Mouse (Mus musculus) embryo, embryonic 10 days (tissue): Measurements from ENCODE around the gene Ceacam19.
"Not testable (repeated sequence)": the region's sequence is repeated elsewhere in the genome, so short reads cannot be mapped to it uniquely, and the experiment has no call there.

Source experiments
- DNase-seq: peaks from one replicate; pipeline ENCODE4 v3.0.0-alpha.2; 2015; ENCODE audit warnings: low spot score

The Ceacam19 gene

DNA sequence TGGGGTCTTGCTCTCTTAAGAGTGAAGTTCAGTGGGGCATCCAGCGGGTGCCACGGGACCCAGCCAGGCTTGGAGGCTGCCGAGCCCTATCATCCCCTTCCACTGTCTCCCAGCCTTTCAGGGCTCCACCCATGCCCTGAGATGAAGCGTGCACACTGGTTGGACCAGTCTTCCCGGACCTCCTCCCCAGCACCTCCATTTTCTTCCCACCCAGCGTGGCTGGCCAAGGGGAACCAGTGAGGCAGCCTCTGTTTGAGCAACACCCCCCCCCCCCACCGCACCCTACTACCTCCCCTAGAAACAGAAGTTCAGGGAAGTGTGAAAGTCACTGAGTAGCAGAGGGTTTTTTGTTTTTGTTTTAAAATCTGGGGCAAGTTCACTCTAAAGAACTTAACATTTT is at the start of gene Ceacam19:
Gene Ceacam19 (minus strand): TSS at position 117 of the 400 bp plus-strand sequence.
- no peak for DNase-seq

DNA sequence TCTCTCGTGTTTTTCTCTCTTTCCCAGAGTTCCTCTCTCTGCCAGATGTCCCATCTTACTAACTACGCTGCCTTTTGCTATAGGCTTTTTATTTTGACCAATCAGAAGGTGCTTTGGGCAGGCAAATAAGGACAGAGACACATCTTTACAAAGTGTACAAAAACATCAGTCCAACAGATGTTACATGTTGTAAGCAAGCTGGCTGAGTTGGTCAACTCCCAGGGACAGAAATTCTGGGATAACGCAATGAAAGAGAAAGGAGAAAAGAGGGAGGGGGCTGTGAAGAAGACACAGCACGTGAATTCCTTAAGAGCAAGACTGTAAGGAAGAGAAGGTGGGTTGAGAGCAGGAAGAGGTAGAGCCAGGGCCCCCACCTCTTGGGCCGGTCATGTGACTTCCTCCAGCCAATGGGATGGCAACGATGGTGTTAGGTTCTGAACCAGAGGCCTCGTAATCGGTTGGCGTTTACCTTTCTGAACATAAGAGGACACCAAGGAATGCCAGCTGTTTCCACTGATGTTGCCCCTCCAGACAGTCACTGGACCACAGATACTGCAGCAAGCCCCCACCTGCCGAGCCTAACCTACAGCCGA is 49.6 kb upstream of the Ceacam19 start:
- DNase-seq = no peak

DNA sequence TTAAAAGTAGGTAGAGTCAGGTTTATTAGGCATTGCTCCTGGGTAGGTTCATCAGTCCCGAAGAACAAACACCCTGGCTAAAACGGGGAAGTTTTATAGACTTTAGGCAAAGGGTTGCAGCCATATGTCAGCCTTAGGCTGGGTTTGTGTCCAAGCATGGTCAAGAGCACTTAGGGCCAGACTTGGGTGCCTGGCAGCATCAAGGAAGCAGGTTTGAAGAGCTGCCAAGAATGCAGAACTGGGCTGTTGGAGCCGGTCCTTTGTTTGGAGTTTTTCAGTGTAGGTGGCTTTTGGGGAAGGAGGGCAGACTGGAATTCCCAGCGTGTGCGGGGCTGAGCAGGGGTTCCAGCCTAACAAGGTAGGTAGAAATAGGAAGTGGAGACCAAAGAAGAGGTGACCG is 48.2 kb upstream of the Ceacam19 start:
- no peak for DNase-seq

DNA sequence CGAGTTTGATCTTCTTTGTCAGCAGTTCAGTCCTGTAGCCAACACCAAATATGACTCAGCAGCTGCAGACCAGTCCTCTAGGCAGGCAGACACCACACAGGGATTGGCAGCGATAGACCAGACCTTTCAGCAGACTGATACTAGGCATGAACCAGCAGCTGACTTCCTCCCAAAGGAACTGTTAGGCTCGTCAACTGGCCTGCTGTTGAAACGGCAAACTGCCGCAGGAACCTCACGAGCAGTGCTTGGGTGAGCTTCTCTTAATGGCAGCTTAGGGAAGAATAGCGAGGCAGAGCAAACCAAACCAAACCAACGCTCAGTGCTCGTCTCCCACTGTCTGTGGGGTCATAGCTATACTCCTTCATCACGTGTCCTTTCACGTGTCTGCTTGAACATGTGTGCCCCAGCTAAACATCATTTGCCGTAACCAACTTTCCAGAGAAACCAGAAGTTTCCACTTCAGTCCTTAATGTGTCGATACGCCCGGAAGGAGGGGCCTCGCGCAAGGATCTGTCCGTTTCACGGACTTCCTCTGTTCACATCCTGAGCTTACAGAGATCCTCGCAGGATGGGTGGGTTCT is 47.5 kb upstream of the Ceacam19 start:
- DNase-seq = no peak

DNA sequence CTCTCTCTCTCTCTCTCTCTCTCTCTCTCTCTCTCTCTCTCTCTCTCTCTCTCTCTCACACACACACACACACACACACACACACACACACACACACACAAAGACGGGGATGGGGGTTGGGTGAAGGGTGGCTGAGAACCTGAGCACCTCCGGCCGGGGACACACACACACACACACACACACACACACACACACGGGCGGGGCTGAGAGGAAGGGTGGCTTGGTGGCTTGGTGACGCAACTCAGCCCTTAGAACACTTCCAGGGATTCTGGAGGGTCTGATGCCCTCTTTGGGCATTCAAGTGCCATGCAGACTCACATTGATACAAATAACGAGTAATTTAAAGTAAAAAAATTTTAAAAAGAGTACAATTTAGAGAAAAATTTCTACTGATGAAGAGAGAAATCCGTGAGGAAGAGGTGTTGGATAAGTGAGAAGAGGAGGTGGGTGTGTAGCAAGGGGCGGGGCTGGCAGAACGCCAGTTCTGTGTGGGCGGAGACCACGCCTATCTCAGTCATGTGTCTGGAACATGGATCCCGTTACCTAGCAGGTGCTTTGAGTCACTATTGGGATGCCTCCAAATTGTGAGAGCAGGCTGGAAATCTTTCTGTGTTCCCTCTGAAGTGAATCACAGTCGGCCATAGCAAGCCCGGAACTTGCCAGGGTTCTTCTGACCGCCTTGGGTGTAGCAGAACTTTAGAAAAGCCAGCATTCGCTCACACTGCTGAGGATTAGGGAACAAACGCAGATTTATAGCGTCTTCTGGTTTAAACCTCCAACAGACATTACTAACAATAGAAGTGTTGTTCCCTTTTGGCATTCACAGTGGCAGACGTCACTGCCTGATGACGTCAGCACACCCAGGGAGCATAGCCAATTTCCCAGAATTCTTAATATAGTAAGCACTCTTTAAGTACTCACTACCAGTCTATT is 45.4 kb upstream of the Ceacam19 start:
- peak; percentile 53 for DNase-seq

DNA sequence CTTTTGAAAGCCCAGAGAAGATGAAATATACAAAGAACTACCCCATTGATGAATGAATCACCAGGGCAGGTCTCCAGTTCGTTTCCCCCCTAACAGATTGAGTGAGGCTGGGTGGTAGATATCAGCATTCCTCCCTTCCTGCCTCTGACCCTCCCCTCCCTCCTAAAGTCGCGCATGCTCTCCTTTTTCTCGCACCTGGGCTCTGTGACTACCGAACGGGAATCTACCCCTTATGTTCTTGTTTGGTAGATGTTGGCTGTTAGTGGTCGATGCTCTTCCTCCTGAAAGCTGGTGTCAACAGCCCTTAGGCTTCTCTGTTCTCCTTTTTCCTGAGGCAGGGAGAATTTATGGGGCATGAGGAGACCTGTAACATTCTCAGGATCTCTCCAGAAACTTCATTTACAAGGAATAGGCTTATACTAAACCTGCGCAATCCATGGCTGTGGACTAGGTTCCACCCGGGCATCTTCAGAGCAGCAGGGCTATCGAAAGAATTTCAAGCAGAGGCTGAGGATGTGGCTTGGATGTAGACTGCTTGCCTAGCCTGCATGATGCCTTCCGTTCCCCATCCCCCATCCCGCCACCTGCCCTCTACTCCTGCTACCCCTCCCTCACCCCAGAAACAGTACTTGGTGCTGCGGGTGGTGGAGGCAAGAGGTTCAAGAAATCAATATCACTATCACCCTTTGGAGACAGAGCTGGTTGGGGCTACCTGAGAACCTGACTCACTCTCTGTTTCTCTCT is 44.5 kb upstream of the Ceacam19 start:
- no peak for DNase-seq

DNA sequence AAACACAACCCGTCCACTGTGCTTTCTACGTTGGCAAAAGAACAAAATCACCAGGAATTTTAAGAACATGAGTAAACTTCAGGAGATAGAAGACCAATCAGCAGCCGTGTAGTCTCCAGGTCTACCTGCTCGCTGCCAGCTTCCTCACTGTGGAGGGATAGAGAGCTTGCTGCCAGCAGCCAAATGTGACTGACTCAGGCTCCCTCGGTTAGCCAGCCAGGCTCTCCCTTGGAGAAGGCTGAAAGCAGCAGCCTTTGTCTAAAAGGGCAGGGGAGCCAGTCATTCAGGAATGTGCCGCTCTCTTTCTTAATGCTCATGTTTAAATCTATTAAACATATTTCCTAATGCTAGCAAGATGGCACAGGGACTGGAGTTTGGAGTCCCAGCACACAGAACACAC is 42.7 kb upstream of the Ceacam19 start:
- DNase-seq = not testable (repeated sequence)

DNA sequence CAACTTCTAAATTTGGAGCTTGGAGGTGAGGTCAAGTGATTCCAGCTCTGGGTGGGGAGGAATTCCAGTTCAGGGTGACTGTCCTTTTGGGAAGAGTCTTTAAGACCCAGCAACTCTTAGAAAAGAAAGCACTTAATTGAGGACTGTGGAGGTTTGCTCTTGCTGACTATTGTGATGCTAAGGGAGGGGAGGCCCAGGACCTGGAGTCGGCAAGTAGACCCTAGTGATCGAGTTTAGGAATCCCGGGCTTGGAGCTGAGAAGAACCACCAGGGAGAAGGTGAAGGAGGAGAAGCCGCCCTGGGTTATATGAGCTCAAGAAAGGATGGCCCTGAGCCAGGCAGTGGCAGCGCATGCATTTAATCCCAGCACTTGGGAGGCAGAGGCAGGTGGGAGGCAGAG is 40.7 kb upstream of the Ceacam19 start:
- no peak for DNase-seq

DNA sequence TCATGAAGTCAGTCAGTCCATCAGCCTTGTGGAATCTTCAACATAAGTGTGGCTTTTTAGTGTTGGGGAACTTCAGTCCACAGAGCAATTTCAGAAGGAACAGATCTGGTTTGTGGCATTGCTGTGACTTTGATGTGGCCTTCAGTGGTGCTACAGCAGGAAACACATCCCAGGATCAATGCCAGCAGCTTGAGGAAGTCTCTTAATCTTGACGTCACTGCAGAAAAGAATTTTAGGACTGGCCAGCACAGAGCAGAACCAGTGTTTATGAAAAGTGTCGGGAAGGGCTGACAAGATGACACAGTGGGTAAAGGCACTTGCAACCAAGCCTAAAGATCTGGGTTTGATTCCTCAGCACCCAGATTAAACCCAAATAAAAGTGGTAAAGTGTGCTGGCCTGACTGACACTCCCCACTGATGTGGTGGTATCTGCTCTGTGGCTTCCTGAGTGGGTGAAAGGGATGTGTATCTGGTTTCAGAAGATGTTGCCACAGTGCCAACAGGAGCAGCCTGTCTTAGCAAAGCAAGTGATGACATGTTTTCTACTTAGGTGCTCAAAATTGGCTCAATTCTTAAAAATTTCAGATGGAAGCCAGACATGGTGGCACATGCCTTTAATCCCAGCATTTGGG is 39.2 kb upstream of the Ceacam19 start:
- no peak for DNase-seq

DNA sequence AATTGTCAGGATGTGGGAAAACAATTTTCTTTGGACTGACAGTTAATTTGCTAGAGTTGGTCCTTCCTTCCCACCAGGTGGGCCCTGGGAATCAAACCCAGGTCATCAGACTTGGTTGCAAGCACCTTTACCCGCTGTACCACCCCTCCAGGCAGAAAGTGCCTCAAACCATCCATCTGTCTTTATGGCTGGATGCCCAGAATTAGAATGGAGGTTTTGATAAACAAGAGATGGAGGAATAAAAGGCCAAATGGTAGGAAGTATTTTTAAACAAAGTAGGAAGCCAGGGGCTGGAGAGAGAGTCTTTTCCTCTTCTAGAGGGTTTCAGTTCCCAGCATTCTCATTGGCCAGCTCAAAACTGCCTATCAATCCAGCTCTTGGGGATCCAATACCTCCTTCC is 37.6 kb upstream of the Ceacam19 start:
- no peak for DNase-seq

DNA sequence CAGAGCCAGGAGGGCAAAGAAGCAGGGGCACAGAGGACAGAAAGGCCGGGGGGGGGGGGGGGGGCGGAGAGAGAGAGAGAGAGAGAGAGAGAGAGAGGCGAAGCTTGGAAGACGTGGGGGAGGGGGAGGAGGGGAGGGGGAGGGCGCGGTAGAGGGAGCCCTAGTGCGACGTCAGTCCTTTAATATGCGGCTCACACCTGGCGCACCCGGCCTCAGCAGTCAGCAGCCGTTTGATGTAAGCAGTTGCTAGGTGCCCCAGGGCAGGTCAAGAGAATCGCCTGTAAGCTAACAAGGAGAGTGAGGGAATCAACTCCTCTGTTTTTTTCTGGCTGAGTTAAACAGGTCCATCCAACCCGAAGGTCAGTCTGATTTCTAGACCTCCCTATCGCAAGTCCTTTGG is 36.0 kb upstream of the Ceacam19 start:
- peak; percentile 34 for DNase-seq

DNA sequence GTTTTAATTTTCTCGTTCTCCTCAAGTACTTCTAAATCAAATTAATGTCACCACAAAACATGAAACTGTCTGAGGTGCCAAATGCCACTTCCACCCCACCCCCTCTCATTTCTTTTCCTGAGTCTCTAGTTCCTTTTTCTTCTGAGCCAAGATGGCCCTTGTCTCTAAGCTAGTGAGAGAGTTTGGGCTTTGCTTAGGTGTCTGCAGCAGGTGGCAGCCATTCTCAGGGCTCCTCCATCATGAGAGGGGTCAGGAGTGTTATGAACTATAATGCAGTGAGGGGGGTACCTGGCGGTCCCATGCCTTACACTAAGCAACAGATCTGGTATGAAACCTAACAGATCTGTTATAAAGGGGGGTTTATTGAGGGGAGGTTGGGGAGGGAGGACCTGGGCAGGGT is 35.6 kb upstream of the Ceacam19 start:
- DNase-seq = no peak

DNA sequence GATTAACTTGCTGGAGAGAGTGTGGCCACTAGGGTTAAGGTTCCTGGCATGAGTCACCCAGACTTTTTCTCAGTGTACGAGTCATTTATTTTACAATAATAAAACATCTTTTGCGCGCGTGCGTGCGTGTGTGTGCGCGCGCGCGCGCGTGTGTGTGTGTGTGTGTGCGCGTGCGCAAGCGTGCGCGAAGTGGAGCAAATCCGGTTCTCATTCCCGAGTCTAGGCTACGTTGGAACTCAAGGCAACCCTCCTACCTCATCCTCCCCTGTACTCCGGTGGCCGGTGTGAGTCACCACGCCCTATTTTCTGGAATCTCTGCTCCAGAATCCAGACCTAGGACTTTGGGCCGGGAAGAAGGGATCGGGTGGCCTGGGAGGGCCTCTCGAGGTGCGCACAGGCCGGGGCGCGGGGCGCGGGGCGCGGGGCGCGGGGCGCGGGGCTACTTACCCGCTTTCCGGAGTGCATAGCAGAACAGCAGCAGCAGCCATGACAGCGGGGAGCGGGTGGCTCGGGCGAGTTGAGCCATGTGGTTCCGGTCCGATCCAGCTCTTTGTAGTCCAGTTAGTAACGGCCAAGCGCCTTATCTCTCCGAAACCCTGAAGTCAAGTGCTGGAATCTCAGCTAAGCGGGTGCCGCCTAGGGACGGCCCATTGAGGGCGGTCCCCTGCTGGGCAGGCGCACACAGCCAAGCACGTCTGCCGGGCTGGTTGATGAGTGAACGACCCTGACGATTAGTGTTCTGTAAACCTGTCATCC is 32.9 kb upstream of the Ceacam19 start, which contains the start of gene Pvr:
Gene Pvr (minus strand): TSS at position 655 of the 756 bp plus-strand sequence.
- peak; percentile 83 for DNase-seq

DNA sequence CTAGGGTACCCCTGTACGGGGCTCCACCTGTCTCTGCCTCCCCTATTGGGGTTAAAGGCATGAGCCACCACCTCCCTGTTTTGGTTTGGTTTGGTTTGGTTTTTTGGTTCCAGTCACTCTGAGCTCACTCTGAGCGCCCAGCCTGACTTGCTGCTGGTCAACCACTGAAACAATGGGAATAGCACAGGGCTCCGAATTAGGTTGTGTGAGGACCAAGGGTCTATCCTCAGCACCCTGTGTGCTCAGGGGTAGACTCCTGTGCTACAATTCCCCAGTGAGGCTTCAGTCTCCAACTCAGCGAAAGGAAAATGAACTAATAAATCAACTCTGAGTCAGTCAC is 32.4 kb upstream of the Ceacam19 start:
- no peak for DNase-seq

DNA sequence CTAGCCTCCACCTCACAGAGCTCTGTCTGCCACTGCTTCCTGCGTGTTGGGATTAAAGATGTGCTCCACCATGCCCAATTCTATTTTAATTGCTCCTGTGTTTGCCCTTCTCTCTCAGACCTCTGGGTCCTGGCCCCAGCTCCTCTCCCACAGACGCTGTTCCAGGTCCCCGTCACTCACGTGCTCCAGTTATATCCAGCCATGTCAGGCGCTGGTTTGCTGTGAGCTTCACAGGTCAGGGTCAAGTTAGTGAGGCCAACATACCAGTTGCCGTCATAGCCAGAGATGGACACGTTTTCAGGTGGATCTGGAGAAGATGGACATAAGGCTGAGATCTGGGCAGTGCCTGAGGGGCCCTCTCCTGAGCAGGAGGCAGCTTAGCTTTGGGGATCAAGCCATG is 26.8 kb upstream of the Ceacam19 start:
- DNase-seq = no peak

DNA sequence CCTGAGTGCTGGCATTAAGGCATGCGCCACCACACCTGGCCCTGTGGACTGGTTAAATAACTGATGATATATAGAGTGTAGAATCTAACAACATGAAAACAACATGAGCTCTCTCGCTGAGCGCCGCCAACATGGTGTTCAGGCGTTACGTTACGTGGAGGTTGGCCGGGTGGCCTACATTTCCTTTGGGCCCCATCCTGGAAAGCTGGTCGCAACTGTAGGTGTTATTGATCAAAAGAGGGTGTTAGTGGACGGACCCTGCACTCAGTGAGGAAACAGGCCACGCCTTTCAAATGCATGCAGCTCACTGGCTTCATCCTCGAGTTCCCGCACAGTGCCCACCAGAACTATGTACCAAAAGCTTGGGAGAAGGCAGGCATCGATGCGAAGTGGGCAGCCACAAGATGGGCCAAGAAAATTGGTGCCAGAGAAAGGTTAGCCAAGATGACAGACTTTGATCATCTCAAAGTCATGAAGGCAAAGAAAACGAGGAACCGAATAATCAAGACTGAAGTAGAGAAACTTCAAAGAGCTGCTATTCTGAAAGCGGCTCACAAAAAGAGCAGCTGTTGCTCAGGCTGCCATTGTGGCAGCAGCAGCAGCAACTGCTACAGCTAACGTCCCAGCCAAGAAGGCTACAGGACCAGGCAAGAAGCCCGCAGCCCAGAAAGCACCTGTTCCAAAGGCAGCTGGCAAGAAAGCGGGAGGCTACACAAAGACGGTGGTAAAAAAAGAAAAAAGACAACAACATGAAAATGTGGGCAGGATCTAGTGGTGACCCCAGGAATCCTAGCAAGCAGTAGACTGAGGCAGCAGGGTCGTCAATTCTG is 24.1 kb upstream of the Ceacam19 start:
- no peak for DNase-seq

DNA sequence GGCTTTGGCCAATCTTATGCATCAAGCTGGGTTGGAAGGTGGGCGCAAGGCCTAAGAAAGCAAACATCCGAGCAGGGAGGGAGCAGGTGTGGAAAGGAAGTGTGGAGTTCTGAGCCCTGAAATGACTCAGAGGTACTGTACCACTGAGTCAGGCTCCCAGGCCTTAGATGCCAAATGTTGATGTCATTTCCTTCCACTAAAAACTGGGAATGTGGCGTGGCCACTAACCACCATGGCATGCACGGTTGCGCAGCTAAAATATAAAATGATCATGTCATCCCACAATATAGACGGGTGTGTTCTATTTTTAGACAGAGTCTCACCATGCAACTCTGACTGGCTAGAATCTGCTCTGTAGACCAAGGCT is 23.5 kb upstream of the Ceacam19 start:
- DNase-seq = no peak

DNA sequence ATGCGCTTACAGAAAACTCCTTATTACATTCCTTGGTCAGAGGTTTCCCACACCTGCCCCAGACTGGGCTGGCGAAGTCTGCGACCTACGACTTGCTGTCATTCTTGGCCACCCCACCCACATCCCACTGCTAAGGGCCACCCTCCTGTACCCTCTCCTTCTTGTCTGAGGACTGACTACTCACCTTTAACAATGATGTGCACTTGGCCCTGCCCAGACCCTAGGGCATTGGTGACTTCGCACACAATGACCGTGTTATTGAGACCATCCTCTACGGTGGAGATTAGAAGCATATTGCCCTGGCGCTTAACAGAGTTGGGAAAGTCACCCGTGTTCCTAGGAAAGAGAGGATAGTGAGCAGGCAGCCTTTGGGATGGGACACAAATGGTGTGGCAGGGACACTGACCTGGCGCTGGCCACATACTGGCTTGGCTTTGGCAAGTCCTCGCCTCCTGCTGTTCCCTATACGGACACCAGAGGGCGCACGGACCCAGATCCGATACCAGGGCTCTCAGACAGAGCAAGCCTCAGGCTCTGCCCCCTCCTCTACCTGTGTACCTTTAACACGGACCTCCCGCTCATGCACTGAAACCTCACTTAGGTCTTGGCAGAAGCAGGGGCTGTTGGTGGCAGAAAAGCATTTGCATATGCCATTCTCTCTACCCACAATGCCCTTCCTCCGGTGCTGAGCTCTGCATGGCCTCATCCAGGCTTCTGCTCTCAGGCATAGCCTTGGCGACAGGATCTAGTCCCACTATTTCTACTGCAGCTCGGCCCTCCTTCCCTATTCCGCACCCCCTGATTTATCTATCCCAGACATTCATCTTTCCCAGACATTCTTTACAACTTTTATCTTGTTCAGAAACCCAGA is 22.9 kb upstream of the Ceacam19 start:
- peak; percentile 87 for DNase-seq

DNA sequence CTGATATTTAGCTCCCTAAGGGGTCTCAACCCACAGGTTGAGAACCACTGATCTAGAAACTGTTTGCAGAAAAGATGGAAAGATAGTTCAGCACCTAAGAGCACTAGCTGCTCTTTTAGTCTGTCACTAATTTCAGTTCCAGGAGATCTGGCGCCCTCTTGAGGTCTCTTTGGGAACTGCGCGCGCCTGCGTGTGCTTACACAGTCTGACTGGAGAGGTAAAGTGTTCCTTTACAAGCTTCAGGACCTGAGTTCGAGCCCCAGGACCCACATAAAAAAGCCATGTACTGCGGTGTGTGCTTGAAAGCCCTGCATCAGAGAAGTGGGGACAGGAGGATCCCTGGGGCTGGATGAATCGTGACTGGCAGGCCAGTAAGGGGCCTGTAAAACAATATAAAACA is 2.1 kb upstream of the Ceacam19 start:
- no peak for DNase-seq
